Mouse (Mus musculus) neural tube, embryonic 14.5 days (tissue): Measurements from ENCODE around the gene Tcte2. TPM values are rescaled to one million over a fixed set of nuclear protein-coding genes. Genes with fewer than 3 reads are reported as not detected.

Experiments used
- ATAC-seq: fragments of 200-750 bp; cut with Nextera tagmentation; 2 replicates; pipeline ENCODE4 v1.8.0; 2017; ENCODE audit warnings: low read depth, mild to moderate bottlenecking, moderate TSS enrichment, moderate library complexity
- H3K27ac ChIP-seq: fragments of 300-500 bp; sonication (generic); 2 replicates; pipeline ENCODE4 v1.5.1; 2014; ENCODE audit warnings: low read depth, mild to moderate bottlenecking, control low read depth, low read length, moderate library complexity, mixed read lengths
- H3K27me3 ChIP-seq: fragments of 300-500 bp; sonication (generic); 2 replicates; pipeline ENCODE4 v1.6.1; 2014; ENCODE audit warnings: low read length; ENCODE audit not compliant: control insufficient read depth, insufficient read depth
- H3K36me3 ChIP-seq: fragments of 300-500 bp; sonication (generic); 2 replicates; pipeline ENCODE4 v1.6.1; 2014; ENCODE audit warnings: low read length, mixed read lengths; ENCODE audit not compliant: control insufficient read depth, insufficient read depth
- H3K4me1 ChIP-seq: fragments of 300-500 bp; sonication (generic); 2 replicates; pipeline ENCODE4 v1.6.1; 2014; ENCODE audit warnings: low read length; ENCODE audit not compliant: control insufficient read depth, insufficient read depth
- H3K4me2 ChIP-seq: fragments of 300-500 bp; sonication (generic); 2 replicates; pipeline ENCODE4 v1.6.1; 2014; ENCODE audit warnings: mild to moderate bottlenecking, low read depth, low read length, control low read depth
- H3K4me3 ChIP-seq: fragments of 300-500 bp; sonication (generic); 2 replicates; pipeline ENCODE4 v1.5.1; 2014; ENCODE audit warnings: low read depth, low read length, control low read depth, mixed read lengths
- H3K9ac ChIP-seq: fragments of 300-500 bp; sonication (generic); replicated peaks from 2 replicates; pipeline ENCODE4 v1.6.1; 2014; ENCODE audit warnings: low read depth, mild to moderate bottlenecking, control low read depth, low read length, mixed read lengths
- H3K9me3 ChIP-seq: fragments of 300-500 bp; sonication (generic); 2 replicates; pipeline ENCODE4 v1.6.1; 2016; ENCODE audit warnings: low read length; ENCODE audit not compliant: control insufficient read depth
- WGBS: fragments of 180-500 bp; shearing (Covaris S2); extraction: QIAGEN DNeasy Blood & Tissue Kit; methylation state at CpG from one replicate; pipeline ENCODE4 v1.1.7; 2014; 5-methylcytosine and 5-hydroxymethylcytosine counted together
- polyA plus RNA-seq: library from polyadenylated mRNA; unstranded; fragments of >200 nt; fragmentation: Nextera tagmentation; extraction: Ambion mirVana; gene quantifications from 2 replicates; pipeline ENCODE4 v1.2.1, GENCODE M21; 2014

Tcte2 gene
- polyA plus RNA-seq, 1 experiment from 2014 or later, result 31.1 TPM

DNA sequence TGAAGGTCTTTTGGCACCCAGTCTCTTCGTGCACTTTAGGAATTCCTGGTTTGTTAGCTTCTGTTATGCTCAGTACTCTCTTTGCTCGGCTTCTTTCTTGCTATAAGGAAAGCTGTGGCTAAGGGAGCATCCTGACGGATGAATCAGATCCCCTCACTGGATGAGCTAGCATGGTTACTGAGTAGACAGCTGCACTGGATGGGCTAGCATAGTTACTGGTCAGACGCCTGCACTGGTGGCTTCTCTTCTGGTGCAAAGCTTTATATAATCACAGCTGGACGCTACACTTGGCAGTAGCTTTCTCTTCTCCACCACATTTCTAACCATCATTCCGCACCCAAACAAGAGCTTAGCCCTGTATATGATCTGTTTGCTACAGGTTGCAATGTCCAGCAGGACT, 6.7 kb downstream of the Tcte2 start:
- 78% methylated on average over 6 of the region's 6 CpGs for WGBS
- ATAC-seq, result no peak
- Histone ChIP-seq H3K4me2 (no peak overlapping the region), H3K9ac (no peak overlapping the region), H3K27ac (no peak overlapping the region), H3K4me3 (no peak overlapping the region), H3K9me3 (no peaks in the 10 kb centered on the region), H3K4me1 (peaks cover 6% of the 10 kb centered on the region; the same call in 1 of the 2 replicates), H3K27me3 (no peaks in the 10 kb centered on the region), H3K36me3 (no peaks in the 10 kb centered on the region)

DNA sequence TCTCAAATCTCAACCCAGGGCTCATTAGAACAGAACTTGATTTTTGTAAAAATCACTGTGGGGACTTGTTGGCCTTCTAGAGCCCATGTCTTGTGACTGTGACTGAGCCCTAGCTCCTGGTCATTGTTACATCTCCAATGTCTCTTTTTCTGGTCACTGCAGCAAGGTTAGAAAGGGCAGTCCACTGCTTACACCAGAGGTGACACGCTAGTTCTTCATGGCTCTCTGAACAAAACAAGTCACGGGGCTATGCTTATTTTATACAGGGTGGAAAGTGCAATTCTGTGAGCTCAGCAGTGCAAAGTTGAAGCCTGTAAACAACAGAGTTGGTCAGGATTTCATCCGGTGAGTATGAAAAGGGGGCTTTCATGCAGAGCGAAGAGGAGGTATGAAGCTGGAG, 7.7 kb downstream of the Tcte2 start:
- H3K27ac ChIP-seq, result no peak overlapping the region
- H3K27me3 ChIP-seq, result no peaks in the 10 kb centered on the region
- ATAC-seq, result no peak
- H3K4me2 ChIP-seq, result no peak overlapping the region
- WGBS, result 75% methylated on average over 4 of the region's 4 CpGs
- H3K9ac ChIP-seq, result no peak overlapping the region
- H3K9me3 ChIP-seq, result no peaks in the 10 kb centered on the region
- H3K4me3 ChIP-seq, result no peak overlapping the region
- H3K4me1 ChIP-seq, result peaks cover 6% of the 10 kb centered on the region; the same call in 1 of the 2 replicates
- H3K36me3 ChIP-seq, result no peaks in the 10 kb centered on the region

- no peaks in the 10 kb centered on the region for H3K27me3 ChIP-seq
- whole genome bisulfite sequencing, result 91% methylated on average over 4 of the region's 4 CpGs
- no peak overlapping the region for H3K4me2 ChIP-seq
- no peaks in the 10 kb centered on the region for H3K4me1 ChIP-seq
- H3K36me3 ChIP-seq, result no peaks in the 10 kb centered on the region
- no peaks in the 10 kb centered on the region for H3K9me3 ChIP-seq
- H3K4me3 ChIP-seq, result no peak overlapping the region
- ATAC-seq, result no peak
- H3K9ac ChIP-seq, result no peak overlapping the region
- H3K27ac ChIP-seq, result no peak overlapping the region
Observed at GRCm38 (mm10) chr17:13749027-13749426, 12.6 kb downstream of the Tcte2 start.

GRCm38 (mm10) chr17:13747681-13748080, 13.9 kb downstream of the Tcte2 start:
- H3K9me3 ChIP-seq, result no peaks in the 10 kb centered on the region
- no peak overlapping the region for H3K9ac ChIP-seq

GRCm38 (mm10) chr17:13746330-13746729, 15.3 kb downstream of the Tcte2 start:
- Histone ChIP-seq H3K27ac (no peak overlapping the region), H3K27me3 (no peaks in the 10 kb centered on the region), H3K36me3 (no peaks in the 10 kb centered on the region), H3K4me2 (no peak overlapping the region), H3K9ac (no peak overlapping the region), H3K9me3 (no peaks in the 10 kb centered on the region), H3K4me3 (no peak overlapping the region), H3K4me1 (no peaks in the 10 kb centered on the region)
- ATAC-seq, result no peak
- WGBS, result 82% methylated on average over 6 of the region's 6 CpGs

More at GRCm38 (mm10) chr17:13747681-13748080, 13.9 kb downstream of the Tcte2 start:
- H3K4me1 ChIP-seq, result no peaks in the 10 kb centered on the region
- no peaks in the 10 kb centered on the region for H3K36me3 ChIP-seq
- no peak overlapping the region for H3K27ac ChIP-seq
- H3K4me2 ChIP-seq, result no peak overlapping the region
- no peak for ATAC-seq
- WGBS, result 89% methylated on average over 9 of the region's 9 CpGs
- no peak overlapping the region for H3K4me3 ChIP-seq
- no peaks in the 10 kb centered on the region for H3K27me3 ChIP-seq

GRCm38 (mm10) chr17:13745373-13745772, 16.3 kb downstream of the Tcte2 start:
- no peak overlapping the region for H3K4me3 ChIP-seq
- no peaks in the 10 kb centered on the region for H3K36me3 ChIP-seq
- H3K4me1 ChIP-seq, result no peaks in the 10 kb centered on the region
- H3K9me3 ChIP-seq, result no peaks in the 10 kb centered on the region
- WGBS, result 39% methylated on average over 2 of the region's 2 CpGs
- peak; percentile 44; the same call in 1 of the 2 replicates for ATAC-seq
- H3K27ac ChIP-seq, result no peak overlapping the region
- no peak overlapping the region for H3K9ac ChIP-seq
- H3K27me3 ChIP-seq, result no peaks in the 10 kb centered on the region
- no peak overlapping the region for H3K4me2 ChIP-seq

GRCm38 (mm10) chr17:13744824-13745223, 16.8 kb downstream of the Tcte2 start:
- no peak overlapping the region for H3K4me3 ChIP-seq
- no peak overlapping the region for H3K4me2 ChIP-seq
- ATAC-seq, result 0 out of 2 replicates have a peak, but pooled peaks have one; percentile 26
- H3K9ac ChIP-seq, result no peak overlapping the region
- no peaks in the 10 kb centered on the region for H3K9me3 ChIP-seq
- no peaks in the 10 kb centered on the region for H3K27me3 ChIP-seq
- 59% methylated on average over 4 of the region's 4 CpGs for WGBS
- no peaks in the 10 kb centered on the region for H3K4me1 ChIP-seq
- no peak overlapping the region for H3K27ac ChIP-seq
- H3K36me3 ChIP-seq, result no peaks in the 10 kb centered on the region

- Histone ChIP-seq H3K4me2 (no peak overlapping the region), H3K27me3 (no peaks in the 10 kb centered on the region), H3K9me3 (no peaks in the 10 kb centered on the region), H3K4me3 (no peak overlapping the region), H3K36me3 (no peaks in the 10 kb centered on the region), H3K4me1 (no peaks in the 10 kb centered on the region), H3K27ac (no peak overlapping the region), H3K9ac (no peak overlapping the region)
- 74% methylated on average over 6 of the region's 6 CpGs for WGBS
- no peak for ATAC-seq
Observed at GRCm38 (mm10) chr17:13744219-13744618, 17.4 kb downstream of the Tcte2 start.

DNA sequence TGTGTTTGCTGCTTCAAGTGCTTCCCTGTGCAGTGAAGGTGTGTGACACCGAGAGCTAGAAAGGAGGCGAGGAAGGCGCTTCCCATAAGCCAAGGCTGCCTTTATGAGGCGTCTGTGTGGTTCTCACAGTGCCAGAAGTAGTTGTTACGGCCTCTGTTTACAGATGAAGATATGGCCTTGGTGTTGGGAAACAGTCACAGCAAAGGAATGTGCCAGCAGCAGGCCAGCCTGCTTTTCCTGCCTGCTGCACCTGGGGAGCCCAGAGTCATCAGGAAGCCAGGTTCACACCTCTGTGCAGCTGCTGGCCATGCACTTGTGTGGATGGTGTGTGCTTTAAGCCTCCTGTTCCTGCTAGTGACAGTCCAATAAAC, 17.9 kb downstream of the Tcte2 start:
- 47% methylated on average over 5 of the region's 5 CpGs for WGBS
- Histone ChIP-seq H3K9ac (no peak overlapping the region), H3K9me3 (no peaks in the 10 kb centered on the region), H3K27ac (no peak overlapping the region), H3K36me3 (no peaks in the 10 kb centered on the region), H3K4me2 (no peak overlapping the region), H3K27me3 (no peaks in the 10 kb centered on the region), H3K4me1 (no peaks in the 10 kb centered on the region), H3K4me3 (no peak overlapping the region)
- no peak for ATAC-seq
